Mouse (Mus musculus) embryonic facial prominence, embryonic 12.5 days (tissue): ENCODE measurements around the gene Pgp. TPM values are rescaled to one million over a fixed set of nuclear protein-coding genes. Genes with fewer than 3 reads are reported as not detected.

Experiments
- ATAC-seq: fragments of 200-750 bp; cut with Nextera tagmentation; 2 replicates; pipeline ENCODE4 v1.8.0; 2017; ENCODE audit not compliant: insufficient number of reproducible peaks, insufficient read depth, low FRiP score, low TSS enrichment
- H3K27ac ChIP-seq: fragments of 300-500 bp; sonication (generic); 2 replicates; pipeline ENCODE4 v1.5.1; 2016; ENCODE audit warnings: mild to moderate bottlenecking
- H3K27me3 ChIP-seq: fragments of 300-500 bp; sonication (generic); 2 replicates; pipeline ENCODE4 v1.6.1; 2016; ENCODE audit warnings: mild to moderate bottlenecking, moderate library complexity
- H3K36me3 ChIP-seq: fragments of 300-500 bp; sonication (generic); 2 replicates; pipeline ENCODE4 v1.6.1; 2016; ENCODE audit warnings: mild to moderate bottlenecking
- H3K4me1 ChIP-seq: fragments of 300-500 bp; sonication (generic); 2 replicates; pipeline ENCODE4 v1.6.1; 2016
- H3K4me2 ChIP-seq: fragments of 300-500 bp; sonication (generic); replicated peaks from 2 replicates; pipeline ENCODE4 v1.6.1; 2016; ENCODE audit warnings: mild to moderate bottlenecking, moderate library complexity
- H3K4me3 ChIP-seq: fragments of 300-500 bp; sonication (generic); 2 replicates; pipeline ENCODE4 v1.5.1; 2016; ENCODE audit warnings: mild to moderate bottlenecking
- H3K9ac ChIP-seq: fragments of 300-500 bp; sonication (generic); 2 replicates; pipeline ENCODE4 v1.6.1; 2016; ENCODE audit warnings: mild to moderate bottlenecking, moderate library complexity
- H3K9me3 ChIP-seq: fragments of 300-500 bp; sonication (generic); 2 replicates; pipeline ENCODE4 v1.6.1; 2016; ENCODE audit warnings: mild to moderate bottlenecking, moderate library complexity
- WGBS: fragments of 180-500 bp; shearing (Covaris S2); methylation state at CpG from one replicate; pipeline ENCODE4 v1.1.7; 2016; 5-methylcytosine and 5-hydroxymethylcytosine counted together
- polyA plus RNA-seq: library from polyadenylated mRNA; unstranded; fragments of >200 nt; fragmentation: Nextera tagmentation; extraction: Ambion mirVana; gene quantifications from 2 replicates; pipeline ENCODE4 v1.2.1, GENCODE M21; 2016

Pgp gene
- polyA plus RNA-seq, 1 experiment from 2014 or later = 52.3 TPM

- no peak overlapping the region for H3K4me2 ChIP-seq
- no peak overlapping the region for H3K9ac ChIP-seq
- no peaks in the 10 kb centered on the region for H3K36me3 ChIP-seq
- no peak overlapping the region for H3K27ac ChIP-seq
- ATAC-seq = no peak
- H3K27me3 ChIP-seq = no peaks in the 10 kb centered on the region
- H3K4me1 ChIP-seq = no peaks in the 10 kb centered on the region
- no peak overlapping the region for H3K4me3 ChIP-seq
- 75% methylated on average over 1 of the region's 1 CpGs for WGBS
- H3K9me3 ChIP-seq = no peaks in the 10 kb centered on the region
Measured at GRCm38 (mm10) chr17:24462932-24463331, 7.3 kb upstream of the Pgp start.

GRCm38 (mm10) chr17:24463374-24464133, 6.6 kb upstream of the Pgp start:
- H3K4me2 ChIP-seq = no peak overlapping the region
- WGBS = 56% methylated on average over 6 of the region's 6 CpGs
- H3K9ac ChIP-seq = no peak overlapping the region
- no peak overlapping the region for H3K27ac ChIP-seq
- no peaks in the 10 kb centered on the region for H3K27me3 ChIP-seq
- H3K36me3 ChIP-seq = no peaks in the 10 kb centered on the region
- H3K4me1 ChIP-seq = no peaks in the 10 kb centered on the region
- no peak overlapping the region for H3K4me3 ChIP-seq
- ATAC-seq = no peak
- H3K9me3 ChIP-seq = no peaks in the 10 kb centered on the region

GRCm38 (mm10) chr17:24468636-24469246, 1.5 kb upstream of the Pgp start:
- peaks cover 12% of the 10 kb centered on the region; the same call in 1 of the 2 replicates for H3K36me3 ChIP-seq
- no peak for ATAC-seq
- H3K27ac ChIP-seq = no peak overlapping the region
- H3K9ac ChIP-seq = no peak overlapping the region
- peaks cover 24% of the 10 kb centered on the region for H3K4me1 ChIP-seq
- H3K4me3 ChIP-seq = no peak overlapping the region
- 88% methylated on average over 5 of the region's 5 CpGs for WGBS
- no peak overlapping the region for H3K4me2 ChIP-seq
- H3K9me3 ChIP-seq = no peaks in the 10 kb centered on the region
- H3K27me3 ChIP-seq = no peaks in the 10 kb centered on the region

- H3K4me2 ChIP-seq = peak overlapping the region; percentile 99
- peak overlapping the region; percentile 77 for H3K27ac ChIP-seq
- 0 out of 2 replicates have a peak, but pooled peaks have one; percentile 0 for ATAC-seq
- 18% methylated on average over 7 of the region's 7 CpGs for WGBS
- peaks cover 19% of the 10 kb centered on the region for H3K36me3 ChIP-seq
- peak overlapping the region; percentile 85 for H3K4me3 ChIP-seq
- H3K4me1 ChIP-seq = peaks cover 24% of the 10 kb centered on the region
- peak overlapping the region; percentile 45 for H3K9ac ChIP-seq
- no peaks in the 10 kb centered on the region for H3K9me3 ChIP-seq
- H3K27me3 ChIP-seq = no peaks in the 10 kb centered on the region
Measured at GRCm38 (mm10) chr17:24469336-24469909, 769 bp upstream of the Pgp start.

- Histone ChIP-seq H3K9me3 (no peaks in the 10 kb centered on the region), H3K27me3 (no peaks in the 10 kb centered on the region), H3K27ac (peak overlapping the region; percentile 77), H3K4me1 (peaks cover 24% of the 10 kb centered on the region), H3K9ac (peak overlapping the region; percentile 88), H3K36me3 (peaks cover 34% of the 10 kb centered on the region), H3K4me2 (peak overlapping the region; percentile 99), H3K4me3 (peak overlapping the region; percentile 85)
- 1% methylated on average over 68 of the region's 68 CpGs for WGBS
- 0 out of 2 replicates have a peak, but pooled peaks have one; percentile 5 for ATAC-seq
Measured at GRCm38 (mm10) chr17:24470701-24471527, 722 bp downstream of the Pgp start.

GRCm38 (mm10) chr17:24472512-24472911, 2.3 kb downstream of the Pgp start:
- H3K4me2 ChIP-seq = peak overlapping the region; percentile 99
- H3K4me3 ChIP-seq = no peak overlapping the region
- H3K27ac ChIP-seq = no peak overlapping the region
- H3K36me3 ChIP-seq = peaks cover 48% of the 10 kb centered on the region
- WGBS = 87% methylated on average over 4 of the region's 4 CpGs
- H3K9me3 ChIP-seq = no peaks in the 10 kb centered on the region
- no peak overlapping the region for H3K9ac ChIP-seq
- H3K4me1 ChIP-seq = peaks cover 26% of the 10 kb centered on the region
- no peak for ATAC-seq
- no peaks in the 10 kb centered on the region for H3K27me3 ChIP-seq

- H3K36me3 ChIP-seq = peaks cover 48% of the 10 kb centered on the region
- 63% methylated on average over 6 of the region's 6 CpGs for WGBS
- no peaks in the 10 kb centered on the region for H3K9me3 ChIP-seq
- no peak for ATAC-seq
- H3K9ac ChIP-seq = no peak within 1 kb of the TSS; the same call in 1 of the 2 replicates
- H3K27me3 ChIP-seq = no peaks in the 10 kb centered on the region
- H3K4me1 ChIP-seq = peaks cover 34% of the 10 kb centered on the region
- H3K4me2 ChIP-seq = peak within 1 kb of the TSS; percentile 99; the same call in 1 of the 2 replicates
- no peak within 1 kb of the TSS for H3K4me3 ChIP-seq
- H3K27ac ChIP-seq = 0 out of 2 replicates have a peak within 1 kb of the TSS, but pooled peaks have one; percentile 20
Measured at GRCm38 (mm10) chr17:24473612-24474275, 3.6 kb downstream of the Pgp start, which contains the start of gene Bricd5. Gene Bricd5, plus strand, starts transcription at chr17:24473884.

GRCm38 (mm10) chr17:24474557-24474956, 4.4 kb downstream of the Pgp start:
- WGBS = 59% methylated on average over 5 of the region's 5 CpGs
- peaks cover 34% of the 10 kb centered on the region for H3K4me1 ChIP-seq
- ATAC-seq = no peak
- no peak overlapping the region for H3K4me3 ChIP-seq
- no peaks in the 10 kb centered on the region for H3K9me3 ChIP-seq
- no peaks in the 10 kb centered on the region for H3K27me3 ChIP-seq
- peaks cover 48% of the 10 kb centered on the region for H3K36me3 ChIP-seq
- 0 out of 2 replicates have a peak overlapping the region, but pooled peaks have one; percentile 20 for H3K27ac ChIP-seq
- H3K4me2 ChIP-seq = no peak overlapping the region
- H3K9ac ChIP-seq = no peak overlapping the region

- Histone ChIP-seq H3K27me3 (no peaks in the 10 kb centered on the region), H3K4me3 (no peak overlapping the region), H3K4me1 (peaks cover 43% of the 10 kb centered on the region), H3K4me2 (no peak overlapping the region), H3K9me3 (no peaks in the 10 kb centered on the region), H3K36me3 (peaks cover 48% of the 10 kb centered on the region), H3K27ac (no peak overlapping the region), H3K9ac (no peak overlapping the region)
- WGBS = 87% methylated on average over 6 of the region's 6 CpGs
- ATAC-seq = no peak
Measured at GRCm38 (mm10) chr17:24475586-24475985, 5.4 kb downstream of the Pgp start.

GRCm38 (mm10) chr17:24476022-24476776, 6.0 kb downstream of the Pgp start:
- no peak overlapping the region for H3K4me2 ChIP-seq
- no peaks in the 10 kb centered on the region for H3K27me3 ChIP-seq
- 92% methylated on average over 10 of the region's 10 CpGs for WGBS
- H3K4me3 ChIP-seq = no peak overlapping the region
- H3K9me3 ChIP-seq = no peaks in the 10 kb centered on the region
- H3K4me1 ChIP-seq = peaks cover 40% of the 10 kb centered on the region
- no peak overlapping the region for H3K27ac ChIP-seq
- ATAC-seq = no peak
- peaks cover 48% of the 10 kb centered on the region for H3K36me3 ChIP-seq
- no peak overlapping the region for H3K9ac ChIP-seq
